Mouse (Mus musculus): ENCODE measurements around the gene C9.

C9 gene

DNA sequence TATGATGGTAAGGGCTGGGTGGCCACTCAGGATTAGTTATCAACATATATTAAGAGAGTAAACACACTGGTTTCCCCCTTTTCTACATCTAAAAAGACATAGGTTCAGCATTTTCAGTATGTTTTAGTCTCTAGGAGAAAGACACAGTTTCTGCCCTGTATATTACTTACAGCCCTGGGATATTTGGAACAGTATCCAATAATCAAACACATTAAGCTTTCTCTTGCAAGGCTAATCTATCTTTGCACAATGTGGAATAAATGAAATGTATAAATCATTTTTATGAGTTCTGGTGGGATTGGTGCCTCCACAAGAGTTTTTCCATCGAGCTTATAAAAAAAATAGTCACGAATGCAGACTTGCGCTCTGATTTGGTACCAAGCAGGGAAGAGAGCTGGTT, 24.3 kb downstream of the C9 start:
- no peak for DNase-seq (ENCODE audit: low read depth, low spot score)

DNA sequence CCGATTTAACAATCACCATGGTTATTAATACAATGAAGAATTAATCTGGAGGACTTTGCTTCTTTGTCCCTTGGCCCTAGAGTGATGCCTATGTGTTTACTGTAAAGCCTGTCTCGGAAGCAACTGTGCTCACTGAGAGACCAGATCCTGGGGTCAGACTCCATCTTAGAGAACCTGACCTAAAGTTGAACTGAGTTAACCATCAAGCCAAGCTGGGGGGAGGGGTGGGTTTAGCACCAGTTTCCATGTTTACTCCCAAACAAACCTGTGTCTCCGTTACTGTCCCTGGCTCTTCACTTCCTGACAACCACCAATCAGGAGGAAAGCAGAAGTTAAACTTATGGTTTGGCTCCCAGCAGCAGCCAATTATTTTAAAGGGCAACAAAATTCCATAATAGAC, 38.4 kb downstream of the C9 start:
- no peak for DNase-seq (ENCODE audit: low read depth, low spot score)

DNA sequence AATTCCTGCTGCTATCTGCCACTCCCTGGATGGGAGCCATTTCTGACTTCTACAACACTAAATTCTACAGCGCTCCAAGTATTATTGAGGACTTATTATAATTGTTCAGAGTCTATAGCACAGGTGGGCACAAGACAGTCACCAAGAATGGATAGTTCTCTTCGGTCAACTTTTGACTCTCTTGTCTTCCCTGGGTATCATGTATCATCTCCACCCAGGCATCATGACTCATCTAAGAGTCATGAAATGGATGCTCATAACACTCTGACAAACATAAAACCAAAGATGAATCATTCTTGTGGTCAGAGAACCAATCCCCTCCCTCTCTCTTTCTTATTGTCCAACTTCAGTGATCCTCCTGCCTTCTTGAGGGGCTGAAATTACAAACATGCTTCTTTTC, 47.3 kb downstream of the C9 start:
- DNase-seq (ENCODE audit: low read depth, low spot score): peak; percentile 97

DNA sequence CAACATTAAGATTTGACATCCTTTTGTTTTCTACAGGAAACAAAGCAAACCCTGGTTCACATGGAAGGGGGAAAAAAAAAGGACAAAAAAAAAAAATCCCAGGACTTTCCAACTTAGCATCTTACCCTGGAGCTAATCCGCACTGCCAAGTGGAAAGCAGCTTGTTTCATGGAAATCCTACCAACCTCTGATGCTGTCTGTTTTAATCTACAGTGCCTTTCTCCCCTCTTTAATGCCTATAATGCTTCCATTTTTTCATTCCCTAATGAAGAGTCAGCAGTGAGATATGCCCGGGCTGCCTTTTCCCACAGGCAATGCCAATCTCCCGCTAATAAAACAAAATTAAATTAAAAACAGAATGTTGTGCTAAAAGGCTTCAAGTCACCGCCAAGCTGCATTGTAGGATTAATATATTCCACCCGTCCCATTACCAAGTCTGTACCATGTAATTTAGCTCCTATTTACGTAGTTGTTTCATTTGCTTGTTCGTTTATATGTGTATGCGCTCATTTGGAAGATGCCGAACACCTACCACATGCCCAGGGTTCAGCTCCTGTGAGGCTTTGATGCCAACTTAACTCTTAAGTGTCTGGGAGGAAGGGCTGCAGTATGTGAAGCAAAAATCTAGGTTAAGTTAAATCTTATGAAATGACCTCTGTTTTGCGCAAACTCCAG, 53.4 kb downstream of the C9 start:
- no peak for DNase-seq (ENCODE audit: low read depth, low spot score)

DNA sequence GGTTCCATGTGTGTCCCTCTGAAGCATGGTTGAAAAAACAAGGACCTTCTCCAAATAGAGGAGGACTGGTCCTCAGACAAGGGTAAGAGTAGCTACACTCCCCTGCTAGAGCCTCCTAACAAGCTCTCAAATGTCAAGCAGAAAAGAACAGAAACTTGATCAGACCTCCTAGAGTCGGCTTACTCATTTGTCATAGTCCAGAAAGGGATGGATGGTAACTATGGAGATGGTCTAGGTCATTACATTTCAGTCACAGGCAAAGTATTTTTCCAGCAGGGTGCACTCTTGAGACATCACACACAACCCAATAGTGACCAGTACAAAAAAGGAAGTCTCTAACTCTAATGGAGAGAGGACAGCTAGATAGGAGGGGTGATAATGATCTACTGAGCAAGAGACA, 55.7 kb downstream of the C9 start:
- DNase-seq (ENCODE audit: low read depth, low spot score): peak; percentile 88

DNA sequence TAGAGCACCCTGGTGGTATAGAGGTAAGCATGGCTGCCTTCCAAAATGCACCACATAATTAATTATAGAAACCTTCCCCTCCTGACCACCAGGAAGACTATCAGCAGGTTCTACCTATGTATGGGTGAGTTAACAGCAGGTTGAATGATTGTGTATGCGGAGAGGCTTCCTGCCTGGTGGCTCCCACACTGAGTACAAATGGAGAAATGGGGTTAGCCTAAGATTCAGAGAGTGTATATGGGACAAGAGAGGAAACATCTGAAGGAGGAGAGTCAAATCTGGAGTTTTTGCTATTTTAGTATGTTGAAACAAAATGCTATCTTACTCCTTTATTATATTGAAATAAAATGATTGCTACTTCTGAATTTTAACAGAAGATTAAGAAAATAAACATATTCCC, 72.4 kb downstream of the C9 start:
- no peak for DNase-seq (ENCODE audit: low read depth, low spot score)

DNA sequence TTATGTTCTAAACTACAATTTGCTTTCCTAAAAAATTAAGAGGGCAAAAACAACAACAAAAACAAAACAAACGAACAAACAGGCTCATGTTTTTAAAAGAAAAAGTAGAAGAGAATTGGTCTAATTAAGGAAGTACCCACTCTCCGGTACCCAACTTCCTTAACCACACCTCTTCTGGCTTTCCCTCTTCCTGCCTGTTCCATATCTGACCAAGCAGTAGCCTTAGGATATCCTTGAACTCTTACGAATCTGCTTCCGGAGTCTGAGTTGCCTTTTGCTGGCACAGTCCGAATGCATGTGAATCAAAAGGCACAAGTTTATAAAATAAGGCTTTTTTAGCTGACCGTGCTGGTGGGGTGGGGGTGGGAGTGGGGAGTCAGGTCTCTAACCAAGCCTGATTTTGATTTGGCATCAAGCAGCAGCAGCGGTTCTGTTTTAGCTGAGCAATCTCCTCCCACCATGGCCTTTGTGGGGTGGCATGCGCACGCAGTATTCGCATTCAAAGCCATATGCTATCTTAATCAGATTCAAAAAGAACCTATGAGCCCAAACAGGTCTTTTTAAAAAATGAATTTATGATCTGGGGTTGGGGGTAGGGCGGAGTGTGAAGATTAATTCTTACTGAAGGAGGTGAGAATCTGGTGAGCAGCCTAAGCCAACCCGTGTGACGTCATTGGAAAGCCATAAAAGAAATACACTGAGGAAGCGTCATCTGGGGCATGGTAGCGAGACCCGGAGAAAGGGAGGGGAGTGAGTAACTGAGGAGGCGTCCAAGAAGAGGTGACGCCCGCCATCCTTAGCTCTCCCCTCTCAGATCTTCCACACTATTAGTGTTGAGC, 74.5 kb downstream of the C9 start:
- DNase-seq (ENCODE audit: low read depth, low spot score): no peak

DNA sequence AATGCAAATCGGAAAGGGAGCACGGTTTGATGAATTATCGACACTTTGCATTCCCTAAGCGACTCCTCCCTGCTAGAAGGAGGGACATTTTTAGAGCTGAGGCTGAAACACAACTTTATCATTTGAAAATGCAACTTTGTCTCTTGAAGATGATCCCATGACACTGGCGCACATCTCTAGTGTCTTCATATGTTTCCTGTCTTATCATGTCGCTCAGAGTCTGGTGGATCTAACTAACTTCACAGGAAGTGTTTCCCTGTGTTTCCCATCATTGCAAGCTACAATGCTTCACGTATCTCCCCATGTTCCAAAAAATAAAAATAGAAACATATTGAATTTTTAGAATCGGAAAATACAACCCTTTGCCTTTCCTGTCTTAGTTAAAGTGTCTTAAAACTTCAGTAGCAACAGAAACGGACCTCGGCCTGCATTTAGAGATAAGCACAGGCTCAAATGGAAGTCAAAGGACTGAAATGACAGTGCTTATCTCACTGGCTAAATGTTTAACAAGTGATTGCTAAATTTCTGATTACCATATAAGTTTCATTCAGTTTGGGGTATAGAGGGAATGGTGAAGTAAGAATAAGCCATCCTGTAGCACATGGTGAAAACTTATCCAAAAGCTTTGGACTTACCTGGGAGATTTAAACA, 75.5 kb downstream of the C9 start:
- DNase-seq (ENCODE audit: low read depth, low spot score): no peak

DNA sequence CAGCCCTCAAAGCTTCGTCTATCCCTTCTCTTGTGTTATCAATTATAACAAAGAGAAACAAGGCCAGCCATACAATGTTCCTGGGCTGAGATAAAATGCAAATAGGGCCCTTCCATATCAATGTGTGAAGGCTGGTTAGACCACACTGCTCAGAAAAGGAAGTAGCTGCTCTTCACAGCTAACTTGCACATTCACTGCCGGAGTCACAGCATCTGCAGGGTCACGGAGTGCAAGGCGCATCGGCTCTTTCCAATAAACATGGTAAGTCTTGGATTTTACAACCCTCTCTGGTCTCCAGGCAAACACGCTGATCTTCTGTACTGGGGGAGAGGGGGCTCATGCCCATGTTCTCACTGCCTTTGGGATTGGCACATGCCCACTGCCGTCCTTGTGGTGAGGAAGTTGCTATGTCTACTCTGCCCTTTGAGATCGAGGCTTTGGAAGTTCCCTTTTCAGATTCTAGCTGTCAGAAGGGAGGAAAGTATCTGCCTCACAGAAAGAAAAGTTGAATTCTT, 77.6 kb downstream of the C9 start, which contains the start of gene Fyb:
TSS of gene Fyb (plus strand) at position 201 of the 515 bp plus-strand sequence.
- no peak for DNase-seq (ENCODE audit: low read depth, low spot score)

DNA sequence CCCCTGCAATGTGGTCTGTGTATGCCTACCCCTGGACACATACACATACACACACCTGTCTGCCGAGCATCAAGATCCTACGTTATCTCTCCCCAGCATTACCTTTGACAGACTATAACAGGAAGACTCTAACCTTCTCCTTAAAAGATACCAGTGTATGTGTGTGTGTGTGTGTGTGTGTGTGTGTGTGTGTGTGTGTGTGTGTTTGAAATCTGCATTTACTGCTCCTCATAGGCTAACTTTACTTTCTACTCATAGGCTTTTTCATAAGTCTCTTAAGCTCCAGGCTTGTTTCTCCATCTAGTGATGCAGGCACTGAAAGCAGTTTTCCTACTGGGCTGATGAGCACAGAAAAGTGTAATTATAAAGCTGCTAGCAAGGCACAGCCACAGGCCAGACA, 79.7 kb downstream of the C9 start:
- DNase-seq (ENCODE audit: low read depth, low spot score): no peak

DNA sequence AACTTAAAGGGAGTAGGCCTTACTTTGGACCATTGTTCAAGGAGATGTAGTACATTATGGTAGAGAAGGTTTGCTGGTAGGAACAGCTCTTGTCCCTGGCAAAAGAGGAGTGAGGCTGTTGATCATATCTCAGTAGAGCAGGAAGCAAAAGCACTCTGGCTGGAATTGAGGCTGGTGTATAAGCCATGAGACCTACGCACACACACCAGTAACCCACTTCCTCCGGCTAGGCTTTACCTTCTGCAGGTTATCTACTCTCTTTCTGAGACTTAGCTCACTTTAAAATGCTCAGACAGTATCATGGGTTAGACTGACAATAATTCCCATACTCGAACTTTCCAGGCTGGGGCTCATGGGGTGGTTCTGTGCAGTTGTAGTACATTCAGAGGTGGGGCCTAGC, 80.3 kb downstream of the C9 start:
- DNase-seq (ENCODE audit: low read depth, low spot score): no peak

DNA sequence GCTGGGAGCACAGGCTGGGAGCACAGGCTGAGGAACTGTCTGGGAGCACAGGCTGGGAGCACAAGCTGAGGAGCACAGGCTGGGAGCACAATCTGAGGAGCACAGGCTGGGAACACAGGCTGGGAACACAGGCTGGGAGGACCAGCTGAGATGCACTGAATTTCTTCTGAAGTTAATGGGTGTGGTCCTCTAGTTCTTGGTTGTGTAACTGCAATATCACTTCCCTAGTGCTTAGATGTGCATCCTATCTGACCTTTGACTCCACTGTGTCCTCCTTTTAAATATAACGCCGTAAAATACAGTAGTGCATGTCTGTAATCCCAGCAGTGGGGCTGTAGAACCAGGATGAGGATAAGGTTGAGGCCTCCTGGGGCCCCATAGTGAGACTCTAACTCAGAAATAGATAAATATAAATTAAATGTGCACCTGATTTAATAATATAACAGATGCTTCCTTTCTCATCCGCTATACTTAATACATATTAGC, 88.8 kb downstream of the C9 start:
- DNase-seq (ENCODE audit: low read depth, low spot score): no peak

DNA sequence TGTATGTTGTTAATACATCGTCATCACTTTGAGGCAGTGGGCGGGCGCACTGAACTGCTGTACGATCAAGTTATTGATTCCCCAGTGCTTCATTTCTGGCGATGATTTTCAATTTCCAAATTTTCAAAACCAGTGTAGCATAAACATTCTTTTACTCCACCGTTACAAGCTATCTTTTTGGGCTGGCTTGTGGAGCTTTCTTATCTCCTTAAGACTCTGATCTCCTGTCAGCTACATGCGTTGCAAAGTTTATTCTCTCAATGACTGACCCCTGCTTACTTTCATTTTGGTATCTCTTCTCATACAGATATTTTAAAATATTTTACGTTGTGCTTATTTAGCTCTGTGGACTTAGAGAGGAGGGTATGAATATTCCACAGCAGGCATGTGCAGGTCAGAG, 89.5 kb downstream of the C9 start:
- no peak for DNase-seq (ENCODE audit: low read depth, low spot score)

DNA sequence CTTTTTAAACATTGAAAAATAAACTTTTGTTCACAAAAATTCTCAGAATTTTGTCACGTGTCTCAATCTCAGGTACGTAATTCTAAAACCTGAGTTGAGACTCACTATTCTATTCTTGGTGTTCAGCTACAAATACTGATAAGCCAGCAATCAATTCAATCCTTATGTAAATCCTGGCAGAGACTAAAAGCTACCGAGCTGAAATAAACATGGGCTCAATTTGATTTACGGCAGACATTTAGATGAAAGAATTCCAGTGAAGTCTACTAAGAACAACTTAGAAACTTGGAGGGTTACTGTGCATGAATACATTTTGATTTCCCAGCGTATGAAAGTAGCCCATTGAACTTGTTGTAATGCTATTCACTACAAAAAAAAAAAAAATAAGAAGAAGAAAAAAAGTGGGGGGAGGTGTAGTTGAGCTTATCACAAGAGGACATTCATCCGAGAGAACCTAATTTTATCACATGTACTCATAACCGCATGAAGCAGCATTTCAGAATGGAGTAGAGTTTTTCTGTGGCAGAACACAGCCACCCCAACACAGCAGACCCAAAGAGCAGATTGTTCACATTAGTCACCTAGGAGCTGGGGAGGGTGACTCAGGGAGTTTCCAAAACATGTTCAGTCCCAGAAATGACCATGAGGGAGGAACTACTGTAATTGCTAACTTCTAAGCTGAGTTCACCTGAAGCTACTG, 94.7 kb downstream of the C9 start:
- peak; percentile 76 for DNase-seq (ENCODE audit: low read depth, low spot score)

Data from 3T3-L1 (cell line).